Mouse (Mus musculus) thymus, postnatal 36 days (tissue): Measurements from ENCODE around the gene Mapk11.

Source experiments
- DNase-seq, 2 experiments: peaks; one replicate each; pipeline ENCODE4 v3.0.0; 2022; ENCODE audit warnings: mixed read lengths in 2 of 2

Gene Mapk11

GRCm38 (mm10) chr15:89098616-89099015, 50.8 kb downstream of the Mapk11 start:
- DNase-seq = no peak

- DNase-seq = no peak
Observed at GRCm38 (mm10) chr15:89097450-89097849, 52.0 kb downstream of the Mapk11 start.
